Mouse (Mus musculus) heart, postnatal 0 days (tissue): ENCODE measurements around the gene Dhrs7. TPM values are rescaled to one million over a fixed set of nuclear protein-coding genes. Genes with fewer than 3 reads are reported as not detected.

Experiments used
- ATAC-seq: fragments of 200-750 bp; cut with Nextera tagmentation; 2 replicates; pipeline ENCODE4 v1.8.0; 2017; ENCODE audit warnings: low read depth, moderate number of reproducible peaks, moderate library complexity; ENCODE audit not compliant: insufficient read depth
- DNase-seq: peaks from one replicate; pipeline ENCODE4 v3.0.0-alpha.2; 2016; ENCODE audit warnings: low spot score
- H3K27ac ChIP-seq: fragments of 300-500 bp; sonication (generic); 2 replicates; pipeline ENCODE4 v1.5.1; 2014; ENCODE audit warnings: low read depth, mild to moderate bottlenecking
- H3K27me3 ChIP-seq: fragments of 300-500 bp; sonication (generic); 2 replicates; pipeline ENCODE4 v1.6.1; 2014; ENCODE audit warnings: low read length, mixed read lengths; ENCODE audit not compliant: control insufficient read depth, insufficient read depth
- H3K36me3 ChIP-seq: fragments of 300-500 bp; sonication (generic); replicated peaks from 2 replicates; pipeline ENCODE4 v1.6.1; 2014; ENCODE audit warnings: low read length, mixed read lengths; ENCODE audit not compliant: control insufficient read depth, insufficient read depth
- H3K4me1 ChIP-seq: fragments of 300-500 bp; sonication (generic); 2 replicates; pipeline ENCODE4 v1.6.1; 2014; ENCODE audit warnings: antibody characterized with exemption; ENCODE audit not compliant: control insufficient read depth, insufficient read depth
- H3K4me2 ChIP-seq: fragments of 300-500 bp; sonication (generic); 2 replicates; pipeline ENCODE4 v1.6.1; 2014; ENCODE audit warnings: low read depth, mild to moderate bottlenecking, low read length, moderate library complexity
- H3K4me3 ChIP-seq: fragments of 300-500 bp; sonication (generic); 2 replicates; pipeline ENCODE4 v1.5.1; 2014; ENCODE audit warnings: low read depth, low read length
- H3K9ac ChIP-seq: fragments of 300-500 bp; sonication (generic); replicated peaks from 2 replicates; pipeline ENCODE4 v1.6.1; 2014; ENCODE audit warnings: low read depth, low read length, mixed read lengths
- H3K9me3 ChIP-seq: fragments of 300-500 bp; sonication (generic); replicated peaks from 2 replicates; pipeline ENCODE4 v1.6.1; 2016; ENCODE audit warnings: low read length; ENCODE audit not compliant: control insufficient read depth
- CTCF ChIP-seq: IDR thresholded peaks from 2 replicates; pipeline ENCODE4 v1.5.1; 2016; ENCODE audit warnings: antibody characterized with exemption, control low read depth, low read depth
- EP300 ChIP-seq: IDR thresholded peaks from 2 replicates; pipeline ENCODE4 v1.6.1; 2016; ENCODE audit warnings: antibody characterized with exemption, low read depth
- WGBS: fragments of 180-500 bp; shearing (Covaris S2); extraction: QIAGEN DNeasy Blood & Tissue Kit; methylation state at CpG from one replicate; pipeline ENCODE4 v1.1.7; 2014; 5-methylcytosine and 5-hydroxymethylcytosine counted together
- polyA plus RNA-seq: library from polyadenylated mRNA; unstranded; fragments of >200 nt; fragmentation: Nextera tagmentation; extraction: Ambion mirVana; gene quantifications from 2 replicates; pipeline ENCODE4 v1.2.1, GENCODE M21; 2015
- total RNA-seq: library from RNA; depleted of rRNA; stranded (reverse); fragments of >200 nt; gene quantifications from 2 replicates; pipeline ENCODE4 v1.2.3, GENCODE M21; 2014; ENCODE audit warnings: low replicate concordance

Gene Dhrs7
- total and polyA plus RNA-seq, 2 experiments from 2014 or later, result 91.6 to 227 TPM

- TF ChIP-seq EP300 (no peak), CTCF (no peak)
- Histone ChIP-seq H3K27me3 (no peaks in the 10 kb centered on the region), H3K4me2 (no peak overlapping the region), H3K4me3 (no peak overlapping the region), H3K9me3 (no peaks in the 10 kb centered on the region), H3K4me1 (peaks cover 13% of the 10 kb centered on the region), H3K27ac (no peak overlapping the region), H3K36me3 (no peaks in the 10 kb centered on the region), H3K9ac (no peak overlapping the region)
- DNase-seq, result no peak
- 86% methylated on average over 1 of the region's 1 CpGs for WGBS
- ATAC-seq, result no peak
Observed at GRCm38 (mm10) chr12:72681919-72682318, 17.2 kb upstream of the Dhrs7 start.

DNA sequence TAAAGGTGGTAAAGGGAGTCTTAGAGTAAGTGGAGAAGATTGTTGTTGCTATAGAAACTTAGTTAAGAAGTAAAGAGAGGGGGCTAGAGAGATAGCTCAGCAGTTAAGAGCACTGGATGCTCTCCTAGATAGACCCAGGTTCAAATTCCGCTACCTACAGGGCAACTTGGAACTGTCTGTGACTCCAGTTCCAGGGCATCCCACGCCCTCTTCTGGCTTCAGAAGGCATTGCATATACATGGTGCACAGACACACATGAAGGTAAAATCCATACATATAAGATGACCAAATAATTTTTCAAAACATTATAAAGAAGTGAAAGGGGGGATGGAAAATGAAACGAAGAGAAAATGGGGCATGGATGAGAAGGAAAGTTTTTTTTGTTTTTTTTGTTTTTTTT lies 14.9 kb upstream of the Dhrs7 start:
- no peaks in the 10 kb centered on the region for H3K27me3 ChIP-seq
- H3K27ac ChIP-seq, result no peak overlapping the region
- no peak overlapping the region for H3K4me2 ChIP-seq
- no peak overlapping the region for H3K9ac ChIP-seq
- no peaks in the 10 kb centered on the region for H3K9me3 ChIP-seq
- H3K4me1 ChIP-seq, result peaks cover 15% of the 10 kb centered on the region
- H3K36me3 ChIP-seq, result no peaks in the 10 kb centered on the region
- TF ChIP-seq EP300 (no peak), CTCF (0 out of 2 replicates have a peak, but pooled peaks have one; percentile 12)
- ATAC-seq (no peak), DNase-seq (no peak)
- WGBS, result 68% methylated on average over 3 of the region's 3 CpGs
- no peak overlapping the region for H3K4me3 ChIP-seq

DNA sequence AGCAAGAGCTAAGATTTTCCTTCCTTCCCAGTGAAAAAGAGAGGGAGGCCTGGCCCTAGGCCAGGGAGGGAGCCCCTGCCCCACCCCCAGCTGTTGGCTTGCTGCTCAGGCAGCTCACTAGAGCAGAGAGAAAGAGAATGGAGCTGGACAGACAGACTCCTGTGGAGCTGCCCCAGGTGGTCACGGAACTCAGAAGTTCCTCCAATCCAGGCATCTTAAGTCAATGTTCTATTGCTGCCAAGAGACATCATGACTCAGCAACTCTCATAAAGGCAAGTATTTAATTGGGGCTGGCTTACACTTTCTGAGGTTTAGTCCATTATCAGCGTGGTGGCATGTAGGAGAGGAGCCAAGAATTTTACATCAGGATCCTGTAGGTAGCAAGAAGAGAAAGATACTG lies 10.1 kb upstream of the Dhrs7 start:
- Histone ChIP-seq H3K27me3 (no peaks in the 10 kb centered on the region), H3K36me3 (no peaks in the 10 kb centered on the region), H3K27ac (peak overlapping the region; percentile 62), H3K9ac (0 out of 2 replicates have a peak overlapping the region, but pooled peaks have one; percentile 16), H3K9me3 (no peaks in the 10 kb centered on the region), H3K4me3 (no peak overlapping the region), H3K4me2 (no peak overlapping the region), H3K4me1 (peaks cover 8% of the 10 kb centered on the region)
- TF ChIP-seq CTCF (no peak), EP300 (no peak)
- 66% methylated on average over 2 of the region's 2 CpGs for WGBS
- ATAC-seq, result no peak
- no peak for DNase-seq

DNA sequence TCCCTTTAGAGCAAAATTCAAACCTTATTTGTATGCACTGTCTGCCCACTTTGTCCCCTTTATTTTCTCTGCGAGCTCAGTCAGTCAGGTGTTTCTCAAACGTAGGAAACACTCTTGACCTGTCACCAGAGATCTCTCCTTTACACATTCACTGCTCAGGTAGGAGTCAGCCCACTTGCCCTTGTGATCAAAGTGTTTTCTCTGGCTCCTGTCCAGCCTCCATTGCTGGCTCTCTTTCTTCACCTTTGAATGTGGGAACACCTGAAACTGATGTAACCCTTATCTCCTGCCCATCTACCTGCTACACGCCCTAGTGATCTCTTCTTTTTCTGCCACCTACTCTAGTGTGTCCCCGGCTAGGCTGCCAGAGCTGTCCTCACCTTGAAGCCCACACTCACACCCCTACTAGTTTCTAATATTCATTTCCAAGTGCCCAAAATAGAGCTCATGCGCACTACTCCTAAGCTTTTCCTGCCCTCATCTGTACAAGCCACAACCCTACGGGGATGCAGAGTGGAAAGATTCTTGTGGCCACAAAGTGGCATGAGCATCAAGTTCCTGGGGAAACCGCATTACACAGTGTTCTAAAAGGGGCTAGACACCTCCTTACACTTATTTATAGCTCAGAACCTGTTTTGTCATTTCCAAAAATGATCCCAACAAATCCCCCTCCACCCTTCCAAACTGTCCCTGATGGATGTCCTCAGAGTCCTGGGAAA lies 9.5 kb upstream of the Dhrs7 start:
- H3K27me3 ChIP-seq, result no peaks in the 10 kb centered on the region
- H3K4me3 ChIP-seq, result no peak overlapping the region
- H3K36me3 ChIP-seq, result no peaks in the 10 kb centered on the region
- H3K9me3 ChIP-seq, result peaks cover under 1% of the 10 kb centered on the region; the same call in 1 of the 2 replicates
- DNase-seq (peak; percentile 68), ATAC-seq (peak; percentile 89)
- TF ChIP-seq CTCF, result no peak
- no peak for TF ChIP-seq EP300
- 36% methylated on average over 7 of the region's 7 CpGs for WGBS
- H3K9ac ChIP-seq, result no peak overlapping the region
- no peak overlapping the region for H3K4me2 ChIP-seq
- peak overlapping the region; percentile 62 for H3K27ac ChIP-seq
- H3K4me1 ChIP-seq, result peaks cover 8% of the 10 kb centered on the region

- Histone ChIP-seq H3K9ac (no peak overlapping the region), H3K27ac (no peak overlapping the region), H3K4me1 (peaks cover 14% of the 10 kb centered on the region), H3K9me3 (peaks cover 5% of the 10 kb centered on the region; the same call in 1 of the 2 replicates), H3K36me3 (no peaks in the 10 kb centered on the region), H3K4me2 (no peak overlapping the region), H3K27me3 (no peaks in the 10 kb centered on the region), H3K4me3 (no peak overlapping the region)
- no peak for TF ChIP-seq CTCF
- no peak for TF ChIP-seq EP300
- DNase-seq, result no peak
- 87% methylated on average over 6 of the region's 6 CpGs for WGBS
- ATAC-seq, result no peak
Observed at GRCm38 (mm10) chr12:72671516-72672135, 6.9 kb upstream of the Dhrs7 start.
